Mouse (Mus musculus): ENCODE measurements around the gene Dnttip2.
"Not testable (repeated sequence)": the region's sequence is repeated elsewhere in the genome, so short reads cannot be mapped to it uniquely, and the experiment has no call there.

Gene Dnttip2

GRCm38 (mm10) chr3:122274241-122275024, at the start of gene Dnttip2:
TSS of gene Dnttip2 (plus strand) at chr3:122274388.
- peak; percentile 98 for DNase-seq

DNA sequence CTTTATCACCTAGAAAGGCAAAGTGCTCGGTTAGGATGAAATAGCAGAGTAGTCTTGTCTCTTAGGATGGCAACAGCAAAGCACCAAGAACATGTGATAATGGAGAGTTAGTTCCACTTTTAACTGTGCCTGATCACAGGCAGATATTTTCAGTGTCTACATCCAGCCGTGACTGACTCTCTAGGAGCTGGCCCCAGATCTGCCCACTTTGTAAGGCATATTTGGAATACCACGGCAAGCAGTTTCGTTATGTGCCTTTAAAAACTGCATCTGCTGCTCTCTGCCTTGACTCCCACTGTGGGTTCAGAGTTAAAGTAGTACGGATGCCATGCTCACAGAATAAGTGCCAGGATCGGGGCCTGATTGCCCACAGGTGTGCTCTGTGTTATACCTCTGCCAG, 47.2 kb upstream of the Dnttip2 start:
- not testable (repeated sequence) for DNase-seq

GRCm38 (mm10) chr3:122235772-122236171, 38.4 kb upstream of the Dnttip2 start:
- DNase-seq, result no peak

DNA sequence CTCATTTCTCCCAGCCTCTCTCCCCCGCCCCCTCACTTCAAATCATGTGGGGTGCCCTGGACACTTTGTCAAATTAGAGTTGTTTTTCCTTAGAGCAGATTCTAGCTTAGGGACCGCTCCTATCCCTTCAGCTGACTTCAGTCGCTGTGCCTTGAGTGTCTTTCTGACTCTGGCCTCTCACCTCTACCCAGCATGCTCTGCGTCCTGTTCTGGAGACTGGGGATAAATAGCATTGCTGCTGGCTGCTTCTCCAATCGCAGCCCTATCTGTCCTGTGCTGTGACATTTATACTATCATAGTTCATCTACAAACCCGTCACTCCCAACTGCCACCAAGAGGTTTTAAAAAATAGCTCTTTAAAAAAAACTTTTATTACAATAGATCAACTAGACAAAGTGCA, 31.3 kb upstream of the Dnttip2 start:
- peak; percentile 21 for DNase-seq

DNA sequence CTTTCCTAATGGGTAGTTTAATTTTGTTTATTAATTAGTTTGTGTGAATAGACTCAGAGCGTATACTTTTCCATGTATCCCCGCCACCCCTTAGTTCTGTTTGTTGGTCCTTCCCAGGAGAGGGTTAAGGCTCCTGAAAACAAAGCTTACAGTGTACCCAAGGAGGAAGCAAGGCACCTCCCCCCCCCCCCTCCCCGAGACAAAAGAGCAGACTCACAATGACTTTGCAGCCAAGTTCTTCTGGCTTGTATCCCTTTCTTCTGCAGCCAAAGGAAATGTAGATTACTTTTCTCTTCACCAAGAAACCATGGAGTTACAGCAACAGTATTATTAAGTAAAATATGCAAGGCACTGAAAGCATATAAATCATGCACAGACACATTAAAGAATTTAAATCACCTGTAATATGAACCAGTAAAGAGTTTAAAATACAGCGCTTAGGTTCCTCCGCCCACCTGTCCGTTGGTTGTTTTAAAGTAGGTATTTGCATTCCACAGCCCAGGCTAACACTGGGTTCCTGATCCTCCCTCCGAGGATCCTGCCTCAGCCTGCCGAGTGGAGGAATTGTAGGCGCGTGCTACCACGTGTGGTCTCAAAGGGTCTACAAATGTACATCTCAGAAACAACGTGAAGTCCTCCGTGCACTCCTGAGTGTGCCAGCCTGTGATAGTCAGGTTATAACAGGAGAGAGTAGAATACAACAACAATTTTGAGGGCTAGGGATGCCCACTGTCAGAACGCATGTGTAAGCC, 30.6 kb upstream of the Dnttip2 start:
- DNase-seq, result peak; percentile 5

- DNase-seq, result no peak
These were observed 29.4 kb upstream of the Dnttip2 start for GRCm38 (mm10) chr3:122244759-122245158.

DNA sequence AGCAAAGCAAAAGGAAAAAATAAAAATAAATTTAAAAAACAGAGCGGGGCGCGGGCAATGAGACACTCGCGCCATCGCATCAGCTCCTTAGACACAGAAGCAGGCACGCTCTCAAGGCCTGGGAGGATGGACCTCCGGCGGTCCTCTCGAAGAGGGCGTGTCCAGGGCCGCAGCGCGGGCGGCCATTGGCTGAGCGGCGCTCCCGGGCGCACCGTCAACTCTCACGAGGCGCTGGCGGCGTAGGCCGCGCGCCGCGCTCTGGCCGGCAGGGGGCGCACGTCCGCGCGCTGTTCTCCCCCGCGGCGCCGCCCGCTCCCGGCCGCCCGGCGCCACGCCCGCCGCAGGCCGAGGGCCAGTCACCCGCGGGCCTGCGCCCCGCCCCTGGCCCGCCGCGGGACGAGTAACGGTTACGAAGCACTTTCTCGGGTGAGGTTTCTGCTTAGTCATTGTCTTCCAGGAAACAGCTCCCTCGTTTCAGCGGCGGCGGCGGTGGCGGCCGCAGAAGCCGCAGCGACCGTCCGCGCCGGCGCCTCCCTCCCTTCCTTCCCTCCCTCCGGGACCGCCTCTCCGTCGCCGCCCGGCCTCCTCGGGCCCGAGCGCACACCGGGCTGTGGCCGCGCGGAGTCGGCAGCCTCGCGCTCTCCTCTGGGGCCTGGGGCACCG, 28.8 kb upstream of the Dnttip2 start, which contains the start of gene Gclm:
Gene Gclm, plus strand, starts transcription at position 343 of the 663 bp plus-strand sequence.
- DNase-seq, result peak; percentile 97

GRCm38 (mm10) chr3:122245878-122246332, 28.3 kb upstream of the Dnttip2 start:
- peak; percentile 78 for DNase-seq

GRCm38 (mm10) chr3:122246406-122246805, 27.8 kb upstream of the Dnttip2 start:
- no peak for DNase-seq

- DNase-seq, result no peak
These were observed 27.0 kb upstream of the Dnttip2 start for GRCm38 (mm10) chr3:122246986-122247767.

GRCm38 (mm10) chr3:122247768-122248100, 26.5 kb upstream of the Dnttip2 start:
- no peak for DNase-seq

- DNase-seq, result no peak
These were observed 21.5 kb upstream of the Dnttip2 start for GRCm38 (mm10) chr3:122252466-122253253.

GRCm38 (mm10) chr3:122254050-122254449, 20.1 kb upstream of the Dnttip2 start:
- not testable (repeated sequence) for DNase-seq

- DNase-seq, result no peak
These were observed 4.2 kb upstream of the Dnttip2 start for GRCm38 (mm10) chr3:122269986-122270385.

GRCm38 (mm10) chr3:122272565-122272964, 1.6 kb upstream of the Dnttip2 start:
- not testable (repeated sequence) for DNase-seq

- peak; percentile 26 for DNase-seq
These were observed 564 bp upstream of the Dnttip2 start for GRCm38 (mm10) chr3:122273407-122274240.

GRCm38 (mm10) chr3:122275111-122275510, 923 bp downstream of the Dnttip2 start:
- no peak for DNase-seq

DNA sequence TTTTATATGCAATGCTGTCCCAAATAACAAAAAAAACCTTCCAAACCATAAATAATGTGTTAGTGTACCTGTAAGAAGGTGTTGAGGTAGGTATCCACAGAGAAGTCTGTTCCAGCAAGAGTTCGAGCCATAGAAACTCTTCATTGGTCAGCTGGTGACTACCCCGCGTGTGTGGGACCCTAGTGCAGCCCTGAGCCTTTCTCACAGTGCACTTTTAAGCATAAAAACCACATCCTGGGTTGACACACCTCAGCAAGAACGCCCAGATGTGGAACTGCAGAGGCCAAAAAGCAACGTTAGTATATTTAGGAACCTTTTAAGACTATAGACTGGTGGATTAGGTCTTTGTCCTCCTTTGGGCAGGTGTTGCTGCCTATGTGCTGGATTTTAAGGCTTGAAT, 13.0 kb downstream of the Dnttip2 start:
- DNase-seq, result no peak

DNA sequence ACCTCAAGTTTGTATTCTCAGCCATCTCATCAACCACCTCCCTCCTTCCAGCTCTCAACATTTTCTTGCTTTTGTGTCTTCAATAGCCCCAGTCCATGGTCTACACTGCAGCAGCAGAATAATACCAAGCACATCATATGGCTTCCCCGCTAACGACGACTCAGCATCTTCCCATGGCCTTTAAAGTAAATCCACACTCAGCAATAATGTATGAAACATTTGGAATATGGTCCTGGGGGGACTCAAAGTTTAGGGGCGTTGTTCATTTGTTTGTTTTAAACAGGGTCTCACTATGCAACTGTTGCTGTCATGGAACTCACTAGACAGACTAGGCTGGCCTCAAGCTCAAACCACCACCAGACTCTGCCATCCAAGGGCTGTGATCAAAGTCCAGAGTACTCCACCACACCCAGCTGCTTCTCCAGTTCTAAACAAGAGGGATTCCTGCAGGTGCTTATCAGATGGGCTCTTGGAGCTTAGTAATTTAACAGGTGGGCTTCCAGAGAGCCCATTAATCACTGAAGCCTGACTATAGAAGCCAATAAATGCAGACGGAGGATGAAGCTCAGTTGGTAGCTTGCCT, 14.5 kb downstream of the Dnttip2 start:
- DNase-seq, result no peak

GRCm38 (mm10) chr3:122289344-122289743, 15.2 kb downstream of the Dnttip2 start:
- not testable (repeated sequence) for DNase-seq
